Comparison of ENCODE assay signal across 25 mouse cellular contexts in the genomic region with DNA sequence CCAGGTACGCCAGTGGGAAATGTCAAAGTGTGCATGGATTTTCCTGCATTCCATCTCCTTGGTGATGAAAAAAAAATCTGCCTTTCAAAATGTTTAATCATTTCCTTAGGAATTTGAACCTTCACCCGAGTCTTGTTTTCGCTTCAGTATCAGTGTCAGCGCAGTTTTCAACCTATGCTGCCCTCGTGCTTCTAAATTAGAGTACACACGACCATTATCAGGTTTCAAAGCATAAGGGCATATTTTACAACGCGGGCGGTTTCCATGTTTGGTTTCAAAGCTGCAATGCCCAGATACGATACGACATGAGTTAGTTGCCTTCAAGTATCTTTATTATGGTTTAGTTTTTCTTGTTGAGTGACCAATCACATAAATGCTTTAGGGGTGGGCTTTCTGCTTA.
A peak's percentile ranks its signal among the peaks of the same experiment; 100 is the strongest.
DNase-seq lines count a peak whose midpoint lies in the region; ATAC-seq and TF ChIP-seq lines count a peak whose summit lies in the region.
"Had no signal": no experiment of that assay in that cellular context is flagged by ENCODE, and none has a peak within 500 bp of the region (broad histone marks: within the 10 kb centered on the region; RNA-seq: fewer than 3 reads in every experiment).

No protein-coding gene starts in this region.

- 32% methylated on average over 11 of the region's 11 CpGs for WGBS in lung, embryonic 14.5 days
- 39% methylated on average over 11 of the region's 11 CpGs for WGBS in lung, postnatal 0 days
- WGBS in embryonic facial prominence, embryonic 11.5 days = 33% methylated on average over 11 of the region's 11 CpGs
- 33% methylated on average over 11 of the region's 11 CpGs for WGBS in intestine, postnatal 0 days

- no peak for TF ChIP-seq EP300 in lung, postnatal 0 days (IDR thresholded peaks at IDR 0.05)

- TF ChIP-seq CTCF in lung, embryonic 14.5 days (IDR thresholded peaks at IDR 0.05; ENCODE audit: low read depth) = no peak
- TF ChIP-seq CTCF in lung, postnatal 0 days (IDR thresholded peaks at IDR 0.05) = no peak
- no peak for TF ChIP-seq CTCF in intestine, postnatal 0 days (IDR thresholded peaks at IDR 0.05; ENCODE audit: low read depth)

- ATAC-seq in lung, embryonic 14.5 days (ENCODE audit: insufficient read depth) = no peak
- ATAC-seq in lung, postnatal 0 days = no peak
- ATAC-seq in embryonic facial prominence, embryonic 11.5 days (replicated peaks; ENCODE audit: insufficient number of reproducible peaks, low FRiP score, low TSS enrichment, low read depth) = no peak
- ATAC-seq in intestine, postnatal 0 days = no peak
- ATAC-seq: forebrain, embryonic 14.5 days; hindbrain, postnatal 0 days; Patski had no signal

- no peak overlapping the region for H3K4me2 ChIP-seq in lung, embryonic 14.5 days
- H3K4me2 ChIP-seq in lung, postnatal 0 days (replicated peaks; ENCODE audit: low read depth, low read length) = no peak overlapping the region
- H3K4me2 ChIP-seq in embryonic facial prominence, embryonic 11.5 days (ENCODE audit: low read depth, low read length) = no peak overlapping the region
- H3K4me2 ChIP-seq in intestine, postnatal 0 days (replicated peaks; ENCODE audit: low read depth) = 0 out of 2 replicates have a peak overlapping the region, but pooled peaks have one; percentile 24
- H3K4me2 ChIP-seq: heart, embryonic 13.5 days; limb, embryonic 13.5 days; liver, embryonic 15.5 days; midbrain, embryonic 11.5 days; neural tube, embryonic 12.5 days had no signal

- H3K4me1 ChIP-seq in lung, embryonic 14.5 days (ENCODE audit: insufficient read depth) = no peaks in the 10 kb centered on the region
- H3K4me1 ChIP-seq in lung, postnatal 0 days (ENCODE audit: insufficient read depth, low read depth, low read length) = no peaks in the 10 kb centered on the region
- peaks cover 3% of the 10 kb centered on the region for H3K4me1 ChIP-seq in embryonic facial prominence, embryonic 11.5 days (ENCODE audit: control insufficient read depth, insufficient read depth, low read length)
- H3K4me1 ChIP-seq in intestine, postnatal 0 days (replicated peaks; ENCODE audit: control insufficient read depth, insufficient read depth, low read length) = no peaks in the 10 kb centered on the region
- H3K4me1 ChIP-seq: heart, embryonic 13.5 days; liver, embryonic 15.5 days; neural tube, embryonic 12.5 days had no signal

- H3K36me3 ChIP-seq in lung, embryonic 14.5 days (ENCODE audit: insufficient read depth) = no peaks in the 10 kb centered on the region
- H3K36me3 ChIP-seq in lung, postnatal 0 days (ENCODE audit: insufficient read depth, low read length) = no peaks in the 10 kb centered on the region
- H3K36me3 ChIP-seq in embryonic facial prominence, embryonic 11.5 days (replicated peaks; ENCODE audit: control insufficient read depth, insufficient read depth, low read depth, low read length) = no peaks in the 10 kb centered on the region
- H3K36me3 ChIP-seq in intestine, postnatal 0 days (ENCODE audit: control insufficient read depth, insufficient read depth) = no peaks in the 10 kb centered on the region
- H3K36me3 ChIP-seq: heart, embryonic 13.5 days; limb, embryonic 13.5 days; liver, embryonic 15.5 days; neural tube, embryonic 12.5 days had no signal

- no peaks in the 10 kb centered on the region for H3K27me3 ChIP-seq in lung, embryonic 14.5 days (ENCODE audit: insufficient read depth, low read length)
- H3K27me3 ChIP-seq in lung, postnatal 0 days (replicated peaks; ENCODE audit: insufficient read depth, low read length) = no peaks in the 10 kb centered on the region
- no peaks in the 10 kb centered on the region for H3K27me3 ChIP-seq in embryonic facial prominence, embryonic 11.5 days (ENCODE audit: control insufficient read depth, insufficient read depth, low read length)
- H3K27me3 ChIP-seq in intestine, postnatal 0 days (replicated peaks; ENCODE audit: control insufficient read depth, insufficient read depth, low read length) = no peaks in the 10 kb centered on the region
- H3K27me3 ChIP-seq: heart, embryonic 13.5 days; limb, embryonic 13.5 days; liver, embryonic 15.5 days; neural tube, embryonic 12.5 days had no signal

- H3K9ac ChIP-seq in lung, embryonic 14.5 days = no peak overlapping the region
- H3K9ac ChIP-seq in lung, postnatal 0 days (replicated peaks; ENCODE audit: low read depth) = no peak overlapping the region
- H3K9ac ChIP-seq in embryonic facial prominence, embryonic 11.5 days (replicated peaks; ENCODE audit: low read length) = no peak overlapping the region
- H3K9ac ChIP-seq in intestine, postnatal 0 days (ENCODE audit: low read depth, low read length) = no peak overlapping the region
- H3K9ac ChIP-seq: heart, embryonic 13.5 days; limb, embryonic 13.5 days; liver, embryonic 15.5 days; neural tube, embryonic 12.5 days had no signal

- H3K9me3 ChIP-seq in lung, embryonic 14.5 days (ENCODE audit: low read depth, low read length) = no peaks in the 10 kb centered on the region
- H3K9me3 ChIP-seq in lung, postnatal 0 days (ENCODE audit: low read length) = no peaks in the 10 kb centered on the region
- no peaks in the 10 kb centered on the region for H3K9me3 ChIP-seq in embryonic facial prominence, embryonic 11.5 days (replicated peaks; ENCODE audit: control insufficient read depth, low read length)
- H3K9me3 ChIP-seq in intestine, postnatal 0 days (ENCODE audit: control insufficient read depth) = no peaks in the 10 kb centered on the region
- H3K9me3 ChIP-seq: heart, embryonic 13.5 days; limb, embryonic 13.5 days; liver, embryonic 15.5 days; neural tube, embryonic 12.5 days had no signal

- no peak overlapping the region for H3K4me3 ChIP-seq in lung, embryonic 14.5 days (ENCODE audit: low read depth, low read length)
- H3K4me3 ChIP-seq in lung, postnatal 0 days (ENCODE audit: low read depth, low read length) = no peak overlapping the region
- no peak overlapping the region for H3K4me3 ChIP-seq in embryonic facial prominence, embryonic 11.5 days (ENCODE audit: low read depth, low read length)
- no peak overlapping the region for H3K4me3 ChIP-seq in intestine, postnatal 0 days (ENCODE audit: low read depth, low read length)
- H3K4me3 ChIP-seq: erythroblast, embryonic 14.5 days; gastrocnemius, adult 2 months; heart, embryonic 13.5 days; layer of hippocampus, adult 2 months; limb, embryonic 13.5 days; liver, embryonic 15.5 days; neural tube, embryonic 12.5 days had no signal

- DNase-seq in lung, embryonic 14.5 days = peak; percentile 18
- DNase-seq in lung, postnatal 0 days (ENCODE audit: low spot score) = no peak
- DNase-seq in embryonic facial prominence, embryonic 11.5 days (ENCODE audit: low spot score) = peak; percentile 72
- no peak for DNase-seq in frontal cortex, postnatal 36 days (ENCODE audit: low spot score in 2 of 2)
- DNase-seq in gastrocnemius, postnatal 25 days = no peak
- no peak for DNase-seq in adrenal gland, adult (ENCODE audit: inconsistent age in 2 of 2, low spot score in 1 of 2)
- DNase-seq: adrenal gland, postnatal 36 days; cerebellum, adult 2 months; gastrocnemius, adult 2 months; heart, adult 11 months; heart, postnatal 36 days; lung, postnatal 36 days; right cerebral cortex, postnatal 14 days; thymus, postnatal 36 days had no signal

- no peak overlapping the region for H3K27ac ChIP-seq in lung, embryonic 14.5 days (ENCODE audit: low read depth)
- no peak overlapping the region for H3K27ac ChIP-seq in lung, postnatal 0 days (ENCODE audit: low read length)
- no peak overlapping the region for H3K27ac ChIP-seq in embryonic facial prominence, embryonic 11.5 days (replicated peaks; ENCODE audit: low read depth, low read length)
- no peak overlapping the region for H3K27ac ChIP-seq in intestine, postnatal 0 days (ENCODE audit: low read depth, low read length)
- H3K27ac ChIP-seq: gastrocnemius, adult 2 months; heart, embryonic 13.5 days; hindbrain, postnatal 0 days; layer of hippocampus, adult 2 months; limb, embryonic 13.5 days; liver, embryonic 15.5 days; neural tube, embryonic 12.5 days had no signal

Comparison
In these comparisons a context has a peak if more than half of its experiments do, and no peak if none do; other contexts are left out.
1. DNase-seq: peak in lung, embryonic 14.5 days (single experiment) and embryonic facial prominence, embryonic 11.5 days (single experiment); none in lung, postnatal 0 days (single experiment), frontal cortex, postnatal 36 days (0 of 2), gastrocnemius, postnatal 25 days (single experiment) and adrenal gland, adult (0 of 2).